Mouse (Mus musculus) liver, adult 2 months (tissue): ENCODE results near the gene Ankrd28.

Source experiments
- CTCF ChIP-seq: fragments of 200-500 bp; IDR thresholded peaks from 2 replicates; pipeline ENCODE4 v1.5.1; 2011; ENCODE audit warnings: low read depth, low read length, control low read depth
- POLR2A ChIP-seq: fragments of 200-500 bp; IDR thresholded peaks from 2 replicates; pipeline ENCODE4 v1.6.1; 2011; ENCODE audit warnings: low read length, control low read depth; ENCODE audit not compliant: insufficient read depth; ENCODE audit errors: extremely low read depth

GRCm38 (mm10) chr14:31829761-31830562 lies 489 bp downstream of the Ankrd28 start:
- TF ChIP-seq CTCF: no peak
- no peak for TF ChIP-seq POLR2A
